ENCODE assay signal across 8 mouse cellular contexts in genomic region chr3:110249891-110250838, GRCm38 (mm10). TPM values are rescaled to one million over a fixed set of nuclear protein-coding genes. Genes with fewer than 3 reads are reported as not detected.
DNase-seq lines count a peak whose midpoint lies in the region; ATAC-seq lines count a peak whose summit lies in the region.

No protein-coding gene starts in this region.

- H3K9me3 ChIP-seq in hindbrain, embryonic 16.5 days (ENCODE audit: control insufficient read depth, low read length) = no peaks in the 10 kb centered on the region

- DNase-seq in WW6 (ENCODE audit: low read depth, low spot score) = peak; percentile 18
- peak; percentile 40 to 79 for DNase-seq in cerebellum, postnatal 4 days (ENCODE audit: low spot score in 2 of 2)
- DNase-seq in gastrocnemius, adult 18-20 months (ENCODE audit: low spot score) = peak; percentile 59
- DNase-seq in left cerebral cortex, adult 18-20 months (ENCODE audit: low spot score in 2 of 2) = peak; percentile 66 to 70
- DNase-seq in lung, postnatal 4 days = peak; percentile 75 to 76
- DNase-seq in retina, postnatal 7 days (ENCODE audit: low read depth, low spot score) = peak; percentile 37
- DNase-seq in urinary bladder, adult 18-20 months (ENCODE audit: low spot score in 2 of 2) = peak; percentile 47 to 76

- ATAC-seq in hindbrain, embryonic 16.5 days = peak; percentile 89

- no peaks in the 10 kb centered on the region; the same call in 1 of the 2 replicates for H3K36me3 ChIP-seq in hindbrain, embryonic 16.5 days (ENCODE audit: control insufficient read depth, insufficient read depth, low read length)

- peak overlapping the region; percentile 92 for H3K4me3 ChIP-seq in hindbrain, embryonic 16.5 days (ENCODE audit: low read length)

- H3K4me1 ChIP-seq in hindbrain, embryonic 16.5 days (ENCODE audit: control insufficient read depth, insufficient read depth, low read depth, low read length) = peaks cover 8% of the 10 kb centered on the region

- WGBS in hindbrain, embryonic 16.5 days = under 1% methylated on average over 85 of the region's 89 CpGs

- H3K4me2 ChIP-seq in hindbrain, embryonic 16.5 days (ENCODE audit: low read length) = peak overlapping the region; percentile 68

- H3K27me3 ChIP-seq in hindbrain, embryonic 16.5 days (replicated peaks; ENCODE audit: control insufficient read depth, insufficient read depth, low read length) = no peaks in the 10 kb centered on the region

- H3K9ac ChIP-seq in hindbrain, embryonic 16.5 days (ENCODE audit: low read depth, low read length) = peak overlapping the region; percentile 97

- peak overlapping the region; percentile 96 for H3K27ac ChIP-seq in hindbrain, embryonic 16.5 days (ENCODE audit: low read depth, low read length)

RNA-seq across cellular contexts. Expression of gene Prmt6, which starts 0.6 kb away (rescaled TPM):
- total RNA-seq in gastrocnemius, adult 18-20 months (2021) = 1 to 10 TPM; 2.6 to 2.9 TPM
- polyA plus RNA-seq in hindbrain, embryonic 16.5 days (2015; fragmentation: Nextera tagmentation; extraction: Ambion mirVana) = 21.7 and 22.7 TPM in 2 replicates
- 10 to 100 TPM; 13.8 TPM for total RNA-seq in left cerebral cortex, adult 18-20 months (2021)

Comparison
In these comparisons a context has a peak if more than half of its experiments do, and no peak if none do; other contexts are left out.
1. Peak in every context shown above with its lines: DNase-seq, ATAC-seq, H3K4me3 ChIP-seq and H3K27ac ChIP-seq.
2. DNase-seq: peak in every context shown above with its lines; median percentile 76 in lung, postnatal 4 days; 68 in left cerebral cortex, adult 18-20 months; 62 in urinary bladder, adult 18-20 months; 60 in cerebellum, postnatal 4 days; 59 in gastrocnemius, adult 18-20 months; 37 in retina, postnatal 7 days; 18 in WW6.